Mouse (Mus musculus) MEL (cell line): ENCODE results near the gene Gm16181. TPM values are rescaled to one million over a fixed set of nuclear protein-coding genes. Genes with fewer than 3 reads are reported as not detected.

Experiments
- DNase-seq: peaks from one replicate; pipeline ENCODE4 v3.0.0; 2011; ENCODE audit warnings: low read depth, low spot score
- H3K27ac ChIP-seq: 2 replicates; pipeline ENCODE4 v1.5.1; 2012; ENCODE audit warnings: low read depth, mild to moderate bottlenecking, control low read depth, low read length, moderate library complexity; ENCODE audit not compliant: control insufficient read depth
- H3K27me3 ChIP-seq, 2 experiments: fragments of 150-350 bp in 1 of 2; sonication (generic) in 1 of 2; 2 replicates each; pipeline ENCODE4 v1.6.1; 2012; ENCODE audit warnings: low read length in 2 of 2, mild to moderate bottlenecking in 2 of 2, improper control_type of control experiment in 1 of 2, moderate library complexity in 1 of 2; ENCODE audit not compliant: insufficient read depth in 2 of 2, control insufficient read depth in 1 of 2
- H3K36me3 ChIP-seq, 2 experiments: 2 replicates each; pipeline ENCODE4 v1.6.1; 2012 to 2014; ENCODE audit warnings: low read length in 2 of 2, improper control_type of control experiment in 1 of 2, inconsistent platforms in 1 of 2, mild to moderate bottlenecking in 1 of 2; ENCODE audit not compliant: insufficient read depth in 2 of 2, control insufficient read depth in 1 of 2
- H3K4me1 ChIP-seq, 2 experiments: fragments of 150-350 bp in 1 of 2; sonication (generic) in 1 of 2; 2 replicates each; pipeline ENCODE4 v1.6.1; 2012; ENCODE audit warnings: low read length in 2 of 2, improper control_type of control experiment in 1 of 2, mild to moderate bottlenecking in 1 of 2; ENCODE audit not compliant: insufficient read depth in 2 of 2, control insufficient read depth in 1 of 2
- H3K4me3 ChIP-seq, 2 experiments: fragments of 150-350 bp in 1 of 2; sonication (generic) in 1 of 2; 2 replicates each; pipeline ENCODE4 v1.5.1; 2012; ENCODE audit warnings: low read depth in 2 of 2, low read length in 2 of 2, mild to moderate bottlenecking in 2 of 2, moderate library complexity in 2 of 2, control low read depth in 1 of 2, improper control_type of control experiment in 1 of 2; ENCODE audit not compliant: control insufficient read depth in 1 of 2, insufficient read depth in 1 of 2
- H3K79me2 ChIP-seq: 2 replicates; pipeline ENCODE4 v1.6.1; 2012; ENCODE audit warnings: mild to moderate bottlenecking, low read length, moderate library complexity; ENCODE audit not compliant: control insufficient read depth, poor library complexity, insufficient read depth
- H3K9ac ChIP-seq: 2 replicates; pipeline ENCODE4 v1.6.1; 2012; ENCODE audit warnings: low read depth, mild to moderate bottlenecking, control low read depth, low read length, moderate library complexity; ENCODE audit not compliant: control insufficient read depth, poor library complexity, severe bottlenecking
- H3K9me3 ChIP-seq: fragments of 150-350 bp; sonication (generic); replicated peaks from 2 replicates; pipeline ENCODE4 v1.6.1; 2012; ENCODE audit warnings: mild to moderate bottlenecking, low read length, improper control_type of control experiment, moderate library complexity; ENCODE audit not compliant: insufficient read depth
- BHLHE40 ChIP-seq: IDR thresholded peaks from 2 replicates; pipeline ENCODE4 v1.6.1; 2012; ENCODE audit warnings: low read depth, mild to moderate bottlenecking, inconsistent platforms, low read length, improper control_type of control experiment, borderline replicate concordance
- CHD1 ChIP-seq: IDR thresholded peaks from 2 replicates; pipeline ENCODE4 v1.6.1; 2012; ENCODE audit warnings: low read depth, mild to moderate bottlenecking, inconsistent platforms, low read length, improper control_type of control experiment
- CTCF ChIP-seq, 3 experiments: IDR thresholded peaks in 2 of 3; conservative IDR thresholded peaks in 1 of 3; 2 replicates each; pipeline ENCODE4 v1.5.1; 2011 to 2012; ENCODE audit warnings: low read length in 3 of 3, low read depth in 2 of 3, mild to moderate bottlenecking in 2 of 3, improper control_type of control experiment in 1 of 3, inconsistent platforms in 1 of 3, mixed read lengths in 1 of 3, moderate library complexity in 1 of 3; ENCODE audit not compliant: control insufficient read depth in 1 of 3, insufficient read depth in 1 of 3, poor library complexity in 1 of 3, severe bottlenecking in 1 of 3
- E2F4 ChIP-seq: IDR thresholded peaks from 2 replicates; pipeline ENCODE4 v1.6.1; 2011; ENCODE audit warnings: low read depth, low read length, improper control_type of control experiment, borderline replicate concordance
- EP300 ChIP-seq, 2 experiments: IDR thresholded peaks; 2 replicates each; pipeline ENCODE4 v1.6.1; 2011; ENCODE audit warnings: improper control_type of control experiment in 2 of 2, low read length in 2 of 2, low read depth in 1 of 2, mild to moderate bottlenecking in 1 of 2
- ETS1 ChIP-seq: IDR thresholded peaks from 2 replicates; pipeline ENCODE4 v1.6.1; 2012; ENCODE audit warnings: low read depth, mild to moderate bottlenecking, inconsistent platforms, low read length, improper control_type of control experiment, moderate library complexity
- GATA1 ChIP-seq: IDR thresholded peaks from 2 replicates; pipeline ENCODE4 v1.6.1; 2011; ENCODE audit warnings: low read depth, low read length, improper control_type of control experiment
- HCFC1 ChIP-seq: IDR thresholded peaks from 2 replicates; pipeline ENCODE4 v1.6.1; 2012; ENCODE audit warnings: low read depth, mild to moderate bottlenecking, inconsistent platforms, low read length, improper control_type of control experiment, moderate library complexity
- MAX ChIP-seq: IDR thresholded peaks from 2 replicates; pipeline ENCODE4 v1.6.1; 2011; ENCODE audit warnings: low read length, improper control_type of control experiment
- MAZ ChIP-seq: IDR thresholded peaks from 2 replicates; pipeline ENCODE4 v1.6.1; 2012; ENCODE audit warnings: low read depth, mild to moderate bottlenecking, inconsistent platforms, low read length, improper control_type of control experiment
- MXI1 ChIP-seq: IDR thresholded peaks from 2 replicates; pipeline ENCODE4 v1.6.1; 2011; ENCODE audit warnings: mild to moderate bottlenecking, low read depth, low read length, improper control_type of control experiment
- MYB ChIP-seq: IDR thresholded peaks from 2 replicates; pipeline ENCODE4 v1.6.1; 2011; ENCODE audit warnings: mild to moderate bottlenecking, low read depth, low read length, improper control_type of control experiment
- NELFE ChIP-seq: IDR thresholded peaks from 2 replicates; pipeline ENCODE4 v1.6.1; 2011; ENCODE audit warnings: low read depth, low read length, improper control_type of control experiment
- NRF1 ChIP-seq: IDR thresholded peaks from 2 replicates; pipeline ENCODE4 v1.6.1; 2014; ENCODE audit warnings: low read depth, mild to moderate bottlenecking, inconsistent platforms, low read length, improper control_type of control experiment, moderate library complexity; ENCODE audit not compliant: poor library complexity, insufficient read depth, severe bottlenecking
- POLR2A ChIP-seq, 2 experiments: IDR thresholded peaks; 2 replicates each; pipeline ENCODE4 v1.6.1; 2011 to 2012; ENCODE audit warnings: low read length in 2 of 2, mild to moderate bottlenecking in 2 of 2, control low read depth in 1 of 2, improper control_type of control experiment in 1 of 2, low read depth in 1 of 2, moderate library complexity in 1 of 2; ENCODE audit not compliant: control insufficient read depth in 1 of 2, insufficient read depth in 1 of 2, poor library complexity in 1 of 2
- RAD21 ChIP-seq: IDR thresholded peaks from 2 replicates; pipeline ENCODE4 v1.6.1; 2011; ENCODE audit warnings: mild to moderate bottlenecking, low read depth, low read length, improper control_type of control experiment
- SIN3A ChIP-seq: IDR thresholded peaks from 2 replicates; pipeline ENCODE4 v1.6.1; 2012; ENCODE audit warnings: low read length, improper control_type of control experiment, inconsistent platforms
- SMC3 ChIP-seq: IDR thresholded peaks from 2 replicates; pipeline ENCODE4 v1.6.1; 2011; ENCODE audit warnings: low read depth, low read length, improper control_type of control experiment
- TBP ChIP-seq: IDR thresholded peaks from 2 replicates; pipeline ENCODE4 v1.8.0; 2011; ENCODE audit warnings: low read depth, low read length, improper control_type of control experiment
- TCF12 ChIP-seq: IDR thresholded peaks from 2 replicates; pipeline ENCODE4 v1.6.1; 2014; ENCODE audit warnings: low read depth, mild to moderate bottlenecking, inconsistent platforms, low read length, improper control_type of control experiment, moderate library complexity
- UBTF ChIP-seq: IDR thresholded peaks from 2 replicates; pipeline ENCODE4 v1.6.1; 2012; ENCODE audit warnings: low read depth, mild to moderate bottlenecking, inconsistent platforms, low read length, improper control_type of control experiment, moderate library complexity, borderline replicate concordance; ENCODE audit not compliant: insufficient read depth
- ZC3H11A ChIP-seq: IDR thresholded peaks from 2 replicates; pipeline ENCODE4 v1.6.1; 2012; ENCODE audit warnings: low read depth, mild to moderate bottlenecking, inconsistent platforms, low read length, improper control_type of control experiment
- ZNF384 ChIP-seq: IDR thresholded peaks from 2 replicates; pipeline ENCODE4 v1.6.1; 2012; ENCODE audit warnings: low read depth, mild to moderate bottlenecking, inconsistent platforms, low read length, improper control_type of control experiment
- polyA plus RNA-seq, 2 experiments: library from polyadenylated mRNA; stranded (reverse) in 1 of 2; unstranded in 1 of 2; fragments of >175 nt in 1 of 2; fragments of >200 nt in 1 of 2; gene quantifications; 2 replicates each; pipeline versions ENCODE4 v1.2.1 to v1.2.4; 2012; ENCODE audit warnings: low replicate concordance in 2 of 2, low read depth in 1 of 2; ENCODE audit not compliant: insufficient read length in 2 of 2, insufficient read depth in 1 of 2, missing spikeins in 1 of 2
- total RNA-seq: library from RNA; depleted of rRNA; stranded (reverse); fragments of 300-350 nt; gene quantifications from 2 replicates; pipeline ENCODE4 v1.2.3, GENCODE M21; 2012

Gene Gm16181
- total and polyA plus RNA-seq, 3 experiments = 0.58 TPM; not detected in 2

DNA sequence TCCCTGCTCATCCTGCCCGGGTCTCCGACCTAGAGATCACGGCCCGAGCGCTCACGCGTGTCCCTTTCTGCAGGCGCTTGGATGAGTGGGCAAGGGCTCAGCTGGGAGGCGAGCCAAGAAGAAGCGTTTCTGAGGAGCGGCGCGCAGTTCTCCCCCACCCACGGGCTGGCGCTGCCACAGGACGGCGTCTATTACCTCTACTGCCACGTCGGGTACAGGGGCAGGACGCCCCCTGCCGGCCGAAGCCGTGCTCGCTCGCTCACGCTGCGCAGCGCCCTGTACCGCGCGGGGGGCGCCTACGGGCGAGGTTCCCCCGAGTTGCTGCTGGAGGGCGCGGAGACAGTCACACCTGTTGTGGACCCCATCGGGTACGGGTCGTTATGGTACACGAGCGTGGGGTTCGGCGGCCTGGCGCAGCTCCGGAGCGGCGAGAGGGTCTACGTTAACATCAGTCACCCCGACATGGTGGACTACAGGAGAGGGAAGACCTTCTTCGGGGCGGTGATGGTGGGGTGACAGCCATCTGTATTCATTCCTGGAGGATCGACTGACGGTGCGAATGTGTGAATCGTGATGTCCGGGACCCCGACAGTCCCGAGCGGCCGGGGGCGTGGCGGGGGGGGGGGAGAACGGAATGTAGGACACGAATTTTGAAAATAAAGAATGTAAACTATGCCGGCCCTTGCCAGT, 24.9 kb upstream of the Gm16181 start:
- TF ChIP-seq POLR2A (IDR thresholded peaks at IDR 0.05; ENCODE audit: control insufficient read depth in 1 of 2, insufficient read depth in 1 of 2, low read depth in 1 of 2, low read length in 2 of 2, poor library complexity in 1 of 2) (peak in 1 of 2 experiments; percentile 42; a peak in 2 of 4 replicates), E2F4 (no peak), HCFC1 (peak; percentile 29; the same call in 1 of the 2 replicates), CHD1 (no peak), TCF12 (0 out of 2 replicates have a peak, but pooled peaks have one; percentile 42), MXI1 (no peak; the same call in 1 of the 2 replicates), TBP (no peak), MAZ (peak; percentile 94), SIN3A (peak; percentile 74), NELFE (peak; percentile 42; the same call in 1 of the 2 replicates), RAD21 (peak; percentile 51), SMC3 (peak; percentile 78), GATA1 (no peak), ZNF384 (no peak), ZC3H11A (peak; percentile 47), CTCF (IDR thresholded peaks at IDR 0.05 in 2 of 3, conservative IDR thresholded peaks at IDR 0.05 in 1 of 3; ENCODE audit: control insufficient read depth in 1 of 3, insufficient read depth in 1 of 3, low read depth in 2 of 3, low read length in 3 of 3, poor library complexity in 1 of 3, severe bottlenecking in 1 of 3) (peak; percentile 81 to 96 (median 96)), BHLHE40 (no peak), NRF1 (peak; percentile 52; the same call in 1 of the 2 replicates), ETS1 (peak; percentile 42; the same call in 1 of the 2 replicates), MYB (no peak), MAX (peak; percentile 10; the same call in 1 of the 2 replicates), EP300 (IDR thresholded peaks at IDR 0.05; ENCODE audit: low read depth in 1 of 2, low read length in 2 of 2) (peak in 1 of 2 experiments; percentile 18; a peak in 2 of 4 replicates), UBTF (0 out of 2 replicates have a peak, but pooled peaks have one; percentile 11)
- TF ChIP-seq, all 39 proteins: peak for 15
- H3K4me3 ChIP-seq = peak overlapping the region; percentile 71 to 74
- DNase-seq = peak; percentile 89
- H3K27ac ChIP-seq = peak overlapping the region; percentile 5; the same call in 1 of the 2 replicates
- H3K79me2 ChIP-seq = peaks cover 5% of the 10 kb centered on the region; the same call in 1 of the 2 replicates
- peak overlapping the region; percentile 71 for H3K9ac ChIP-seq
- H3K9me3 ChIP-seq = no peaks in the 10 kb centered on the region
- H3K36me3 ChIP-seq = peaks cover 0 to 17% of the 10 kb centered on the region in 2 experiments; a peak in 2 of 4 replicates
- H3K4me1 ChIP-seq = peaks cover 12 to 23% of the 10 kb centered on the region in 2 experiments
- H3K27me3 ChIP-seq = no peaks in the 10 kb centered on the region
